Mouse (Mus musculus): ENCODE measurements at regions not wholly inside any gene's neighbourhood (a gene's known extent, or its start where the extent isn't known, plus 50 kb on each side); places are given as distances from the start of the nearest gene placed in this dataset.

DNA sequence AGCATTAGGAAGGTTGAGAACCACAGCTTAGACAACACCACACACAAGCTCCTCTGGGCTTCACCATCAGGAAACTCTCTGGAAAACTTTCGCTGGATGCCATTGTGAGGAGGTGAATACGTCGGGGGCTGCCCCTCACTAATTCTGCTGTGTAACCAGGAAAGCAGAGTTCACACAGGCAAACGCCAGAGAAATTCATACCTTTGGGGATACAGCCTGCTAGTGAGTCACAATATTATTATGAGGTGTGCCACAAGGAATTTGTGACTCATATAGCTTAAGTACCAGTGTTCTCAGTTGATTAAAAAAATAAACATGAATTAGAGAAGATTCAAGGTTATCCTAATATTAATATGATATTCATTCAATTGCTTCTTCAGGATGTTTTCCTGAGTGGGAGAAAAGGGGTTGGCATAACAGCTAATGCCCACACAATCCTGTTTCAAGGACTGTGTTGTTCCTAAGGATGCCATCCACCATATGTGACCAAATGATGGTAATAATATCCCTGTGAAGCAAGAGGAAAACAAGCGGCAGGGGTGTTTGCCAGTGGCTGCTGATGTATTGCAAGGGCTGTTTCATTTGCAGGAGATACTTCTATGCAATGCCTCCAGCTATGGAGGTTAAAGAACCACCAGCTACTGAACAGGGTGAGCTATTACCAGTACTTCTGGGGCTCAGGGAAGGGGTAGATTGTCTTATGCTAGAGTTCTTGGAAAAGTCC lies 148.4 kb upstream of the Adra1b start:
- no peak for DNase-seq

DNA sequence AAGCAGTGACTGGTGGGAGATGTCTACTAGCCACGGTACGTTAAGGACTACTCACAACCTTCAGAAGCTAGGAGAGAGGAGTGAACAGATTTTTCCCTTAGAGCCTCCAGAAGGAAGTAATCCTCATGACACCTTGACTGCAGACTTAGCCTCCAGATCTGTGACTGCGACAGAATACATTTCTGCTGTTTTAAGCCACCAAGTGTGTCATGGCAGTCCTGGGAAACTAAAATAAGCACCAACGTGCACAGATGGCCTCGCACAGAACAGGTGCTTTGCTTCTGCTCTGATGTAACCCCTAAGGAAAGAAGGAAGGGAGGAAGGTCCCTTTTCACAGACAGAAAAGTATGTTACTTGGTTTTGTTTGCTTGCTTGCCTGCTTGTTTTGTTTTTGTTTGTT lies 151.5 kb upstream of the Adra1b start:
- peak; percentile 56 for DNase-seq

DNA sequence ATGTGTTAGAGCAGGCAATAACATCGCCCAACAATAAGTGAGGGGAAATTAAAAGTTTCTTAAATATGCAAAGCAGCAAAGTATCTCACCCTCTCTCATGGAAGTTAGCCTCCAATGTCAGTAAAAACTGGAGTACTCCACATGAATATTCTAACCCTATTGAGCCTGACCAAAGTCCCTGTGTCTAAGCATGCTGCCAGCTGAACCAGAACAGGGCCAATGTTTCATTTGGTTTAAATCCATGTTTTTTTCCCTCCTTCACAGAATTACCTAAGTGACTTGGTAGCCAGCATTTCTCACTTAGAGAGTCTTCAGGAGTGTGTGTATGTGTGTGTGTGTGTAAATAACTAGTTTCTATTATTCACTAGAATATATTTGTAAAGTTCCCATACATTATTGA lies 161.4 kb upstream of the Adra1b start:
- no peak for DNase-seq

DNA sequence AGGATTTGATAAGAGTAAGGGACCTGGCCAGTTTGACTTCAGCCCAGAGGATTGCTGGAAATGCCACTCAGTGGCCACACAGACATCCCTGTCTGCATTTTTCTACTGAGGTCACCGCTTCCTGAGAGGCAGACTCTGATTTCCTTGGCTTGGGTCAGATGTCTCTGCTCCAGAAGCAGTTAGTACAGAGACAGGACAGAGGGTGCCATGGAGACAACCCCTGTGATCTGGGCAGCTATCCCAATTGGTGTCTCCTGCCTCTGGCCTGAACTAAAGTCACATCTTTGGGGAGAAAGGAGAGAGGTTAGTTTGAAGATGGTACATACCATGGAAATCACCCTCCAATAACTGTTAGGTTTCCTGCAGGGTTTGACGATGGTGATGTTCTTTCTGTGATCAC lies 165.2 kb upstream of the Adra1b start:
- DNase-seq: no peak

DNA sequence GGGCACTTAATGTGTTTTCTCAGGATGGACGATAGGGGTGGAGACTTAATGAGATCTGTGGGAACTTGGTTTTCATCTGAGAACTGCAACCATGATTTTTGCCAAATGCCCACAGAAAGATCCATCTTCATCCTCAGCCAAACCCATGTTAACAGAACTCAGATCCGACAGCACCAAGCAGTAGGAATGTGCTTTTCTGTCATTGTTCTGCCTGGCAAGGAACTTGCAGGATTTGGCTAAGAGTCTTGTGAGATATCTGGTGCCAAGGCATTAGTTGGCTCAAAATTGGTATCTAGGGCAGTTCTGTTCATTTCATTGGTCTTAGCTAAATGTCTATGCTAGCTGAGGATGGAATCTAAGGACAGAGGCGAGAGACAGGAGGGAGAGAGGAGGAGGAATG lies 182.7 kb upstream of the Adra1b start:
- DNase-seq: peak; percentile 30

DNA sequence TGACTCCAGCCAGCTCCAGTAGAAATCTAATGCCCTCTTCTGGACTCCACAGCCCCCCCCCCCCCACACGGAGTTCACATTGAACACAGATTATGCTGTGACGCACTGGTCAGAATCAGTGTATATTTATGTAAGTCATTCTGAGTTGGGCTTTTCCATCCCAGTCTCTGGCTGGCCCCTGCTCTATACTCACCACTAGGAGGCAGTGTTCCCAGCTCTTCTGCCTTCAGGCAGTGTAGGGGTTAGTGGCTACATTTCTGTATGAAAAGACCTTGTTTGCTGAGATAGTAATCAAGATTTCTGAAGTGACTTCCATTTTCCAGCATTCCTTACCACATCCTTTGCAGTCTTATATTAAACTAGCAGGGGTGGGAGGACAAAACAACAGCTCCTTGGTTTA lies 185.9 kb upstream of the Adra1b start:
- no peak for DNase-seq

DNA sequence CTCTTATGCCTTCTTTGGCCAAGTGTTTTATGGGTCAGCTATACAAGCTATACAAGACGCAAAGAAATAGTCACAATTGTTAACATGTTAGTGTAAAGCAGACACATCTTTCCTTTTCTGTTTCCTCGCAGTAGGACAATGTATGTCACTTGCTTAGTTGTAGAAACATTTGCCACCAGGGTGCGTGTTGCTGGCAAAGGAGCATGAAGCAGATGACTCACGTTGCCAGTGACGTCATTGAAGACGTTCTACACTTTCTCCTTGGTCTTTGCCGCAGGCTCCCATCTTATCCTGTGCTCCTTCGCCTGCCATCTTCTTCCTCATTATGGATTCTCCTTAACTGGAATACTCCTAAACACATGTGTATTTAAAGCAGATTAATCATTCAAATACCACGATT lies 188.5 kb upstream of the Adra1b start:
- DNase-seq: no peak

DNA sequence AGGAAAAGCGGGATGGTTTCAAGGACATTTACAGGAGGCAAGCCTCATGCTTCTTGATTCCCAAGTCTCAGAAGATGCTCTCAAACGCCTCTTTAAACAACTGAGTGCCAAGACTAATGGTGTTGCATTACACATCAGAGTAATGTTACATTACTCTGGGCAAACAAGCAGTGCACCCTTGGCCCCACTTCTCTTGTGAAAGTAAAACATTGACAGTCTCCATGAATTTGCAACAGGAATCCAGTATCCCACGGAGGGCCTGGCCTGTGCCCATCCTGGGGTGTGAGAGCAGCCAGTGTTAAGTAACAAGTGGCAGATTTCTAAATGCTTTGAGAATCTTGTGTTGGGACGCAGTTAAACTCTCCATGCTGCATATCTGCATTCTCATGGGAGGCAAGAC lies 194.3 kb upstream of the Adra1b start:
- DNase-seq: no peak

DNA sequence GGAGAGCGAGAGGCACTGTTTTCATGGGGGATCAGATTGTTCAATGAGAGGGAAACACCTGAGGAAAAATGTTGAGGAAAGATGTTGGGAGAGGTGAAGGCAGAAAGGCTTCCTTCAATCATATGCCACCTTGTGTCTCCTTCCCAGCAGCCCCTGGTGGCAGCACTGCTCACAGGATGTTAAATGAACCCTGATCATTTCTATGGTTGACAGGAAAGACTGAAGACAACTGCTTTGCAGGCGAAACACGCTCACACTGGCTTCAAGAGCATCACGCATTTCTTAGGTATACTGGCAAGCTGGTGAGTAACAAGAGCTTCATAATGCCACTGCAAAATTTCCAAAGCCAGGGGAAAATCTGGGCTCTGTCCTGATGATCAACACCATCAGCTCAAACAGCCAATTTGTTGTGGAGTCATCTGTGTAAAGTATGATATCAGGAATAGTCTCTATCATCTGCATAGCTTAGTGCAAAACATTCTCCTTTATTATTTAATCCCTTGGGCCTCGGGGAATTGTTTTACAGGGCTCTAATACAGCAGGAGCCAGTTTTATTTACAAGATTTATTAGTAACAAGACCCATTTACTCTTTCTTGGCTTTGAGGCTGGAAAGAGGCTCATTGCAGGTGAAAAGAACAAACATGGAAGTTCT lies 202.3 kb upstream of the Adra1b start:
- no peak for DNase-seq

DNA sequence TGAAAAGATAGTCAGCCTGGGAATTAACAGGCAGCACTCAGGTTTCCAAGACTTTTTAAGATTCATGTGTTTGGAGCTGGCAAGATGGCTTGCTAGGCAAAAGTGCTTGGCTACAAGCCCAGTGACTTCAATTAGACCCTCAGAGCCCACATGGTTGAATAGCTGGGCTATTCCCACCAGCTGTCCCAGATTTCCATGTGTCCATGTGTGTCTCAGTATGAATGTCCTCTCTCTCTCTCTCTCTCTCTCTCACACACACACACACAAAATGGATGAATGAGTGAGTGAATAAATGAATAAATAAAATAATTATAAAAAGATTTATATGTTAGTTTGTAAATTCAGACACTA lies 202.8 kb upstream of the Adra1b start:
- DNase-seq: no peak

DNA sequence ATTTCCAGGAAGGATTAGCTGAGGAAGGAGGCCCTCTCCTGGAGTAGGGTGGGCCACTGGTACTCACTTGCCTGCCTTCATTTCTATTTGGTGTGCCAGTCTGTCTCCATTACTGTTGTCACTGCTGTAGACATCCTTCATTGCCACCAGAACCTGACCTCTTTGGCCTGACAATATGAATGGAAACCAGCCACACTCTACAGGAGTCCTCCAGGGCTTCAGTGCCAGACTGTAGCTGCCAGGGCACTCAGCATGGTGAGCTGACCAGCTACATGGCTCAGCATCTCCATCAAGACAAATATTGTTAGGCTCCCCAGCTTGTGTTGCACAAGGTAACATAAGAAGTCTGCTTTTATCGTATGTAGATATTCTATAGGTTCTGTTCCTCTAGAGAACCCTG lies 205.2 kb upstream of the Adra1b start:
- no peak for DNase-seq

DNA sequence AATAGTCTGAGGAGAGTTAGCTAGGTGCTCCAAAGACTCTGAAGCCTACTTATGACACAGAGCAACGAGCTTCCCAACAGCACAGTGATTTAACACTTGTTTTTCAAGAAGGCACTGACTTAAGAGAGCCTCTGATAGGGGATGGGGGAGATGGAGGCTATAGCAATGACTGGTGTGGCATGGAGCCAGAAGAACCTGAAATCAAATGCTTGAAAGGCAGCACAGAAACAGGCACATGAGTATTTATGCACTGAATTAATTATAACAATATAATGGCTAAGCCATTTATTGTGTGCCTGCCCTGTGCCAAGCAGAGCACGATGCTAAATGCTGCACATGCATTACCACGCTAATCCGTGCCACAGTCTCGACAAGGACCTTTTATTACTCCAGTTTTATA lies 210.5 kb upstream of the Adra1b start:
- no peak for DNase-seq

DNA sequence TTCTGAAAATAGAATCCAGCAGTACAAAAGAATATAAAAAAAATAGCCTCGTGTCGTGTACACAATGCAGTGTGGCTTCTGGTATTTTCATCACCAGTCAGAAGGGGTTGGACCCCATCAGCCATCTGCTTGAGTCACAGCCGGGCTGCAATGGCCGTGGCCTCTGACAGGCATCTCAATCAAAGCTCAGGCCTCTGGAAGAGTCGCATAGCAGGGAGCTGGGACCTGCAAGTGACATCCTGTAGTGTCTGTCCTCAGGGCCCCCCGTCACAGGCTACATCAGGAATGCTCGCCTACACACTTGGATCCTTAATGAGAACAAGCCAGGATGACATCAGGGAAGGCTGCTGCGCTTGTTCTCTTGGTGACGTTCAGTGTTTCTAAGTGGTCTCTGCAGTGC lies 226.1 kb upstream of the Adra1b start:
- peak; percentile 9 for DNase-seq

DNA sequence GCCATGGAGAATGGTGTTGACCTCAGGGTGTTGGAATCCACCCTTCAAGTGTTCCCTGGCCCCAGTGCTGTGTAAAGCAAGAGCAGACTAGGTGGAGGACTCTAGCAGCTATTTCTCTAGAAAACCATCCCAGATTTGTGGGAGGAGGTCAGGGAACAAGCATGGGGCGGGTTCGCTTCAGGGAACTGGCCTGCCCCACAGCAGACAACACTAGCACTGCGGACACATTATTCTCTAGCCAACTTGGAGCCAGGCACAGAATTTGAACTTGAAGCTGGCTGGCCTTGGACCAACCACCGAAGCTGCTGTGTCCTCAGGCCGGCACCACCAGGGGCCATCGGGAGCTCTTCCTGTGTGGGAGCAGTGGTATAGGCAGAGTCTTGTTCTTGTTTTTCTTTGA lies 227.5 kb upstream of the Adra1b start:
- DNase-seq: no peak

DNA sequence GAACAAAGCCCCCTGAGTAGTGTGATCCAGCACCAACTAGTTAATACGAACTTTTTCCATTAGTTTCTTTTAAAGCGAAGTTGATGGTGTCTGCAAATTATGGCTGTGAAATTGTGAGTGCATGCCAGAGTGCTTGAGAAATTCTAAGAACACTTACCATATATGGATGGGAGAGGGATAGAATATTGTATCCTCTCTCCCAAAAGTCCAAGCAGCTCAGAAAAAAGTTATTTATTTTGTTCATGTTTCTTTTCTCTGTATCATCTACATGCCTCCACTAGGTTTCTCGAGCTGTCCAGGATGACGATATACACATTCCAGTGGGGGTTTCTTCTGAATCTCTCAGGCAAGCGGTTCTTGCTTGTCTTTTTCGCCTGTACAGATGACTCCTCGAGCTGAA lies 232.2 kb upstream of the Adra1b start:
- DNase-seq: no peak

DNA sequence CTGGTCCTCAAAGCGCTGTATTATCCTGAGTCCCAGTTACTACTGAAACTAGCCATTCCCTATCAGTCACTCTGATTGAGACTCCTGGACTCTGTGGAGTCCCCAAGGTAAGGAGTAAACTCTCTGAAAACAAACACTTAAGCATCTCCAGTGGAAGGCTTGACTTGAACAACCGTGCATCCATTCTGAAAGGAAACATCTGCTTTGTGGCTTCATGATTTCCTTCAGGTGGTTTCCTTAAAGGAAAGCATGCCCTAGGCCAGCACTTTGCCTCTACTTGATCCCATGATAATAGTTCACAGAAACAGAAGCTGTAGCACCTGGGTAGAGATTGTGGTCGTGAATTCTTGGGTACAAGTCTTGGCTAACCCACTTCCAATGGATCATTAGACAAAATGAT lies 235.0 kb upstream of the Adra1b start:
- DNase-seq: no peak

DNA sequence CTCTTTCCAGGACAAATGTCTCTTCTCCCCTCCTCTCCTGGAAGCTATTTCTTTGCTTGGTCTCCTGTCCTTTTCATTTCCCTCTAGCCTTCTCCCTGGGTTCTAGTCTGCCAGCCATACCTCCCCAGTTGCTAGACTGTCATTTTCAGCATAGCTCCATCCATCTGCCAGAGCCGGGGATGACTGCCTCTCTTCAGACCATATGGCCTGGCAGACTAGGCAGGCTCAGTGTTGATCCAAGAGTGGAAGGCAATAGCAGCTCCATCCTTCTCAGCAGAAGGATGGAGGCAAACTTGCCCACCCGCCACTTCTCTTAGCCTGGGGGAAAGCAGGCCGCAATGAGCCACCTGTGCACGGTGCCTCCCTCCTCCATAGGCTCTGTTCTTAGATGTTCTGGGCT lies 242.0 kb upstream of the Adra1b start:
- peak; percentile 13 for DNase-seq

DNA sequence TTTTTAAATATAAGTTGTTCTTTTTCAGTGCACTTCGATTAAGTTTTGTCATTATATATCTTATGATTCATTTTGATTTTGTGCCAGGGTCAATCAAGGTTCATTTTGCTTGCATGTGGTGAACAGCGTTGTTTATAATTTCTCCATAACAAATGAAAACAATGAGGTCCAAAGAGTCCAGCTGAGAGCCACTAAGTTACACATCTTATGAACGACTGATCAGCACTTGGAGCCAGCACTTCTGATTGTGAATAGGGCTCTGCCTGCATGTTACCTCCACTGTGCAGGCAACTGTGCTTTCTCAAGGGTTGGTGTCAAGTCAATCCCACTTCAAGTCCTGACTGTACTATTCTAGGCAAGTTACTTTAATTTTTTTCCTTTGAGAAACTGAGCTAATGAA lies 243.5 kb upstream of the Adra1b start:
- no peak for DNase-seq

DNA sequence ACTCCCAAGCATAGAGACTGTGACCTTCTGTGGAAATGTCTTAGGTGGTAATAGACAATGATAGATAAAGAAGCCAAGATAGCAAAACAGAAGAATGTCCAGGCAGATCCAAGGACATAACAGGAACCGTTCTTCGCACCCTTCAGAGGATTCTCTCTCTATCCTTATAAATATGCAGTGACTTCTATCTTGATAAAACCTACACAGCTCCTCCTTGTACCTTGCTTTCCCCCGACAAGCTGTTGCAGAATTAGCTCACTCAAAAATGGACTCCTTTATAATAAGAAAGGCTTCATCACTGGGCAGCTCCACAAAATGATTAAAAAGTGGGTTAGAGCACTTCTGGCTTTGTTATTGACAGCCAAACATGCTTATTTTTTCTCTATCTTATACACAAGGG lies 245.4 kb upstream of the Adra1b start:
- DNase-seq: peak; percentile 3

DNA sequence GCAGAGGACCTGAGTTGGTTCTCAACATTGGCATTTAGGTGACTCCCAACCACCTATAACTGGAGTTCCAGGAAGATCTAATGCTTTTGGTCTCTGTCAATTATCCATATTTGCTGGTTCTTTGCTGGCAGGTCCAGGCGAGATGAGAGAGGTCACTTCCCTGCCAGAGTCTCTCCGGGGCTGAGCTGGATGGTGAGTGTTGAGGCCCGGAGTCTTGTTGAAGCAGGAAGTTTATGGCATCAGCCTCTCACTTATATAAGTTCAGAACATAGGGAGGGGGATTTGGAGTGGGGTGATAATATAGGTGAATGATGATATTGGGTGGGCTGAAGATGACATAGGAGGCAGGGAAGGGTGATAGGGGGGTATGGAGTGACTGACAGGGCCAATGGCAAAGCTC lies 246.3 kb upstream of the Il12b start:
- no peak for DNase-seq

DNA sequence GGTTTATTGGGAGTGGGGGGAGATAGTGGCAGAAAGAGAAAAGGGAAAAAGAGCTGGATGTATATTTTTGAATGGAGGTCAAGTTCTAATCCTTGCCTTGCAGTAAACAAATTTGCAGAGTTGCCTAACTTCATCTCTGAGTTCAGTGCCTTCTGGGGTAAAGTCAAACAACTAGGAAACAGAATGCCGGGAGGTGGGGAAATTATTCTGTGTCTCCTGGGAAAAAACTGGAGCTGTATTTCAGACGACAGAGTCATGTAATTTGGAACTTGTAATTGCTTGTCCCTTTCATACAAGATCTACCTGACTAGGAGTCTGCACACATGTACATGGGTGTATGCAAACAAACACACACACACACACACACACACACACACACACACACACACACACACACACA lies 244.3 kb upstream of the Il12b start:
- DNase-seq: no peak

DNA sequence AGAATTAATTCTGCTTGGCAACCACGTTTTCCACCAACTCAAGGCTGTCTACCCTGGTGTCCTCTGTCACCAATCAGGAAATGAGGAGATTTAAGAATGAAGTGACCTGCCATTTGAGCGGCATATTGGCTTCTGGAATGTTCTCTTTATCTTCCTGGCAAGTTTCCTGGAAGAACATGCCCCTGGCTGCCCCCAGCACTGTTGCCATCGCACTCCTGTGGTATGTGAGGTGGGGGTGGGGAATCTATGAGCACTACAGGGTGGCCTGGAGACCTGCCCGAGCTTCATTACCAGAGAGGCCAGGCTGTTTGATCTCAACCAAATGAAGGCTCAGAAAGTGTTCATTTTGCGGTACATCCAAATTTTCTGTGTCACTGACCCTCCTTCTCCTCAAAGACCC lies 243.8 kb upstream of the Il12b start:
- no peak for DNase-seq

DNA sequence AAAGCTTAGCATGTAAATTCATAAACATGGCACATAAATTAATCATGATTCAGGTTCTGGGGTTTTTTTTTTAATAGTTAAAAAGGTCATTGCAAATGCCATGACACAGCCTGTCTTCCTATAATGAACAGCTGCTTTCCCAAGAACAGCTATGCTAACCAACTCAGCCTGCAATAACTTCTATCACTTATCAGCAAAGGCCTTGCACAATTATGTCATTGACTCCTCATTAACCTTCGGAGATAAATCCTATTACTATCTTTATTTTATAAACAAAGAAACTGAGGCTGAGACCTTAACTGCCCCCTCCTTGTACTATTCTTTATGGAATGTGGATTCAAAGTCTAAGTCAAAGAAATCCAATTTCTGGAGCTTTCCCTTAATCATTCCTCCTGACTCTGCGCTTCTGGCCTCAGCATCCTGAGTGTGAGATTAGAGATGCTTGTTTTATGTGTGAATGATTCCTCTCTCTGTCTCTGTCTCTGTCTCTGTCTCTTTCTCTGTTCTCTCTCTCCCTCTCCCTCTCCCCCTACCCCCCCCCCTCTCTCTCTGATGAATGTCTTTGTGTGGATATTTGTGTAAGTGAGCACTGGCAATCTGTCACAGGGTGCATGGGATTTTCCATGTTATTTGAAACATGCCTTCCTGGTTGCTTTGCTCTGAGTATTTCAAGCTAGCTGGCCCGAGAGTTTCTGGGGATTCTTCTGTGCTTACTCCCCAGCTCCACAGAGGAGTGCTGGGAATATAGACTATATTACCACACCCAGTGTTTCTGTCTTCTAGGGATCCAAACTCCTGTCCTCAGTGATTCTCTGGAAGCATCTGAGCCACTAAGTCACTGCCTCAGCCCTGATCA lies 243.1 kb upstream of the Il12b start:
- no peak for DNase-seq

DNA sequence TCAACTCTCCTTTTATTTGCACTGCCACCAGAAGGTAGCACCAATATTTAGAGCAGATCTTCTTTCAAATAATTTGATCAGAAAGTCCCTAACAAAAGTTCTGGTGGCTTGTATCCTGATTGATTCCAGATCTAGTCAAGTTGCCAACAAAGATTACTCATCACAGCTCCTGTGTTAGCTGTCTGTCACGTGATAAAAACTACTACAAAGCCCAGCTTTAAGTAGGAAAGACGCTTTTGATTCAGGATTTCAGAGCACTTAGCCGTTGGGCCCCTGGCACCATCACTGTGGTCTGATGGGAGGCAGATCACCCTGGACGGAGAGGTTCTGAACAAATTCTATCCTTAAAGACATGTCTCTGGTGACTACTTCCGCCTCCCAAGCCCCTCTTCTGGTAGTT lies 241.6 kb upstream of the Il12b start:
- DNase-seq: no peak

Measured in right cerebral cortex, adult 18-20 months (tissue).